Mouse (Mus musculus): ENCODE measurements around the gene Add3. TPM values are rescaled to one million over a fixed set of nuclear protein-coding genes. Genes with fewer than 3 reads are reported as not detected.

Gene Add3
- polyA plus RNA-seq, 1 experiment from 2014 or later: 44.8 TPM

DNA sequence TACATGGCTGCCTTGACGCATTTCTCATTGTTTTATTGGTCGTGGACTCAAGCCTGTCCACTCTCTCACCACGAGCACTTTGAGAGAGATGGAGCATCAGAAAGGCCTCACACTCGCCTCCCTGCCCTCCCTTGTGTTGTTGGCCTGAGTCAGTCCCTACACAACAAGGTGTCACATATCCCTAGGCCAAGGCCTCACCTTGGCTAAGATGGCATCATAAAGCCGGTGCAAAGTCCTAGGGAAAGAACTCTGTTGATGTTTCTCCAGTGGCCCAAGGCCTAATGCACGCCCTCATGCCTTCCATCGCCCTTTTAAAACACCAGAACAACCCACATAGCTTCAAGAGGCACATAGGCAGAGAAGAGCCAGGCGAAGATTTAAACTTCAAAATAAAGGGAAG is 140.0 kb downstream of the Add3 start:
- no peaks in the 10 kb centered on the region for H3K27me3 ChIP-seq (replicated peaks)
- no peak overlapping the region for H3K4me3 ChIP-seq
- no peak overlapping the region for H3K27ac ChIP-seq
- no peak overlapping the region for H3K9ac ChIP-seq
- no peak overlapping the region for H3K4me2 ChIP-seq (replicated peaks)
- WGBS: 89% methylated on average over 8 of the region's 8 CpGs
- peaks cover 16% of the 10 kb centered on the region; the same call in 1 of the 2 replicates for H3K4me1 ChIP-seq
- H3K36me3 ChIP-seq: no peaks in the 10 kb centered on the region
- H3K9me3 ChIP-seq: no peaks in the 10 kb centered on the region
- no peak for ATAC-seq (ENCODE audit: low FRiP score, low read depth)

- WGBS: 54% methylated on average over 10 of the region's 10 CpGs
- Histone ChIP-seq H3K36me3 (no peaks in the 10 kb centered on the region), H3K4me1 (peaks cover 16% of the 10 kb centered on the region; the same call in 1 of the 2 replicates), H3K9me3 (no peaks in the 10 kb centered on the region), H3K4me3 (no peak overlapping the region), H3K27me3 (replicated peaks) (no peaks in the 10 kb centered on the region), H3K9ac (no peak overlapping the region), H3K4me2 (replicated peaks) (0 out of 2 replicates have a peak overlapping the region, but pooled peaks have one; percentile 17), H3K27ac (peak overlapping the region; percentile 27; the same call in 1 of the 2 replicates)
- ATAC-seq (ENCODE audit: low FRiP score, low read depth): no peak
Observed at GRCm38 (mm10) chr19:53282571-53282970, 142.3 kb downstream of the Add3 start.

DNA sequence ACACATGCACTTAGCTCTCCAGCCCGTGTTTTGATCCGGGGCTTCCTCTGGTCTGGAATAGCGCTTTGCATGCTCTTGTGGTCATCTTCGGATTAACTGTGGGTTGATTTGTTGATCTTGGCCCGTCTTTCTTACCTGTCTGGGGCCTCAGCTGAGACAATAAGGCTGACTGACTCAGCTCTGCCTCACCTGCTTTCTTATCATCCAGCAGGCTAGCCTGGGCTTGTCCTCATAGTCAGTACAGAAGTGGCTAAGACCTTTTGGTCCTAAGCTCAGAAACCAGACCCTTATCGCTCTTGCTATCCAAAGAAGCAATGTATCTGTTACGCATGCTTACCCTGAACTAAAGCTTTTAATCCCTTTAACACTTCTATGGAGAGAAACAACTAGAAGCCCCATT is 143.5 kb downstream of the Add3 start:
- WGBS: 93% methylated on average over 7 of the region's 7 CpGs
- H3K36me3 ChIP-seq: no peaks in the 10 kb centered on the region
- H3K4me1 ChIP-seq: peaks cover 16% of the 10 kb centered on the region; the same call in 1 of the 2 replicates
- no peaks in the 10 kb centered on the region for H3K9me3 ChIP-seq
- no peaks in the 10 kb centered on the region for H3K27me3 ChIP-seq (replicated peaks)
- no peak overlapping the region for H3K4me2 ChIP-seq (replicated peaks)
- H3K27ac ChIP-seq: no peak overlapping the region
- no peak overlapping the region for H3K9ac ChIP-seq
- ATAC-seq (ENCODE audit: low FRiP score, low read depth): no peak
- H3K4me3 ChIP-seq: no peak overlapping the region

DNA sequence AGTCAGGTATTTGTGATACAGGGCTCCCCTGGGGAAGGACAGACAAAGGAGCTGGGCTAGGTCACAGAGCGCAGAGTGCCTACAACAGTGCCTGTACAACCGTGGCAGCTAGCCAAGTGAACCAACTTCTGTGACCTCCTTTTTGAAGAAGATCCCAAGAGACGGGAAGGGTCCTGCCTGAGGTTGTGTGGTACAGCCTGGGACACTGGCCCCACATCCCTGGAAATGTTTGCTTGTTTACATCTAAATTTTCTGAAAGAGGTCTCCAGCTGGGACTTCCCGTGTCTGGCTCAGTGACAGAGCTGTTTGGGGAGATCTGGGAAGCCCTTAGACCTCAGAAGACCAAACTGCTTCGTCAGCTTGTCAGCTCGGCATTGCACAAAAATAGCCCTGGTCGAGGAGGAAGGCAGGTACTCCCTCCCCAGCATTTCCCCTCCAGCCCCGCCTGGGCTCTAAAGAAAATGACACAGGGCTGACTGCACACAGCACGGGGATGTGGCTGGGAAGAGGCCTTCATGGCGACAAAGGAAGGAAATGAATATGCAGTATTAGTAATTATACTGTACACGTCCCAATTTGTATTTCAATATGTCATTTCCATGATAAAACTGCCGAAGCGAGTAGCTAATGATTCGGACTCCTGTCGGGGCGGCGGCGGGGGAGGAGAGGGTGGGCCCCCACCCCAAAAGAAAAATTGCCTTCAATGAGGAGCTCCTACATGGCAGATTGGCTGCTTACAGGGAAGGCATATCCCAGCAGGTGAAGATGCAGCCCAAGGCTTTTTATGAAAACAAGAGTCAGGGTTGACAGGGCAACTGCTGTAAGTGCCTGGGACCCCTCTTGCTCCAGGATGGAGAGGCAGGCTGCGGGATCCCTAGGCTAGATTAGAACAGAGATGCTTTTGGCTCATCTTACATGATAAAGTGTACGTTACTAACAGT is 144.3 kb downstream of the Add3 start:
- peak overlapping the region; percentile 1; the same call in 1 of the 2 replicates for H3K4me2 ChIP-seq (replicated peaks)

GRCm38 (mm10) chr19:53296331-53297254 is 156.3 kb downstream of the Add3 start:
- Histone ChIP-seq H3K4me3 (no peak overlapping the region), H3K9me3 (no peaks in the 10 kb centered on the region), H3K9ac (no peak overlapping the region), H3K4me2 (replicated peaks) (no peak overlapping the region), H3K27ac (no peak overlapping the region), H3K4me1 (no peaks in the 10 kb centered on the region), H3K27me3 (replicated peaks) (no peaks in the 10 kb centered on the region), H3K36me3 (no peaks in the 10 kb centered on the region)
- 75% methylated on average over 23 of the region's 23 CpGs for WGBS
- no peak for ATAC-seq (ENCODE audit: low FRiP score, low read depth)

More for the DNA sequence above, 144.3 kb downstream of the Add3 start:
- Histone ChIP-seq H3K4me1 (peaks cover 16% of the 10 kb centered on the region; the same call in 1 of the 2 replicates), H3K4me3 (no peak overlapping the region), H3K27me3 (replicated peaks) (no peaks in the 10 kb centered on the region), H3K9me3 (no peaks in the 10 kb centered on the region), H3K36me3 (no peaks in the 10 kb centered on the region), H3K9ac (no peak overlapping the region), H3K27ac (0 out of 2 replicates have a peak overlapping the region, but pooled peaks have one; percentile 23)
- peak; percentile 50; the same call in 1 of the 2 replicates for ATAC-seq (ENCODE audit: low FRiP score, low read depth)
- WGBS: 34% methylated on average over 20 of the region's 20 CpGs

Other genes with a start within 250 kb of the Add3 start
- 149 and 153 TPM in 2 replicates for gene Xpnpep1, start 100.2 kb upstream of the Add3 start, polyA plus RNA-seq (2016; fragmentation: Nextera tagmentation; extraction: Ambion mirVana)
- 67.6 and 74.8 TPM in 2 replicates for gene Mxi1, start 170.1 kb downstream of the Add3 start, polyA plus RNA-seq (2016; fragmentation: Nextera tagmentation; extraction: Ambion mirVana)
- not detected in 2 replicates for gene Gm10197, start 231.3 kb downstream of the Add3 start, polyA plus RNA-seq (2016; fragmentation: Nextera tagmentation; extraction: Ambion mirVana)

Measured in neural tube, embryonic 12.5 days (tissue).